Mouse (Mus musculus) hindbrain, embryonic 16.5 days (tissue): ENCODE results near the gene Calhm2. TPM values are rescaled to one million over a fixed set of nuclear protein-coding genes. Genes with fewer than 3 reads are reported as not detected.
"Not testable (repeated sequence)": the region's sequence is repeated elsewhere in the genome, so short reads cannot be mapped to it uniquely, and the experiment has no call there.

ENCODE experiments used
- ATAC-seq: fragments of 200-750 bp; cut with Nextera tagmentation; 2 replicates; pipeline ENCODE4 v1.8.0; 2017; ENCODE audit warnings: moderate TSS enrichment, moderate library complexity
- H3K27ac ChIP-seq: fragments of 300-500 bp; sonication (generic); 2 replicates; pipeline ENCODE4 v1.5.1; 2014; ENCODE audit warnings: low read depth, mild to moderate bottlenecking, control low read depth, low read length, moderate library complexity
- H3K27me3 ChIP-seq: fragments of 300-500 bp; sonication (generic); replicated peaks from 2 replicates; pipeline ENCODE4 v1.6.1; 2014; ENCODE audit warnings: low read length; ENCODE audit not compliant: control insufficient read depth, insufficient read depth
- H3K36me3 ChIP-seq: fragments of 300-500 bp; sonication (generic); 2 replicates; pipeline ENCODE4 v1.6.1; 2014; ENCODE audit warnings: mild to moderate bottlenecking, low read length, moderate library complexity, mixed read lengths; ENCODE audit not compliant: control insufficient read depth, insufficient read depth
- H3K4me1 ChIP-seq: fragments of 300-500 bp; sonication (generic); 2 replicates; pipeline ENCODE4 v1.6.1; 2014; ENCODE audit warnings: low read depth, low read length; ENCODE audit not compliant: control insufficient read depth, insufficient read depth
- H3K4me2 ChIP-seq: fragments of 300-500 bp; sonication (generic); 2 replicates; pipeline ENCODE4 v1.6.1; 2014; ENCODE audit warnings: mild to moderate bottlenecking, low read length, control low read depth, moderate library complexity
- H3K4me3 ChIP-seq: fragments of 300-500 bp; sonication (generic); 2 replicates; pipeline ENCODE4 v1.5.1; 2014; ENCODE audit warnings: mild to moderate bottlenecking, low read length, control low read depth, moderate library complexity
- H3K9ac ChIP-seq: fragments of 300-500 bp; sonication (generic); 2 replicates; pipeline ENCODE4 v1.6.1; 2014; ENCODE audit warnings: low read depth, mild to moderate bottlenecking, control low read depth, low read length, moderate library complexity
- H3K9me3 ChIP-seq: fragments of 300-500 bp; sonication (generic); 2 replicates; pipeline ENCODE4 v1.6.1; 2014; ENCODE audit warnings: mild to moderate bottlenecking, low read length, moderate library complexity; ENCODE audit not compliant: control insufficient read depth
- WGBS: fragments of 180-500 bp; shearing (Covaris S2); extraction: QIAGEN DNeasy Blood & Tissue Kit; methylation state at CpG from one replicate; pipeline ENCODE4 v1.1.7; 2014; 5-methylcytosine and 5-hydroxymethylcytosine counted together
- polyA plus RNA-seq: library from polyadenylated mRNA; unstranded; fragments of >200 nt; fragmentation: Nextera tagmentation; extraction: Ambion mirVana; gene quantifications from 2 replicates; pipeline ENCODE4 v1.2.1, GENCODE M21; 2015

Gene Calhm2
- polyA plus RNA-seq, 1 experiment from 2014 or later: 1.9 TPM

GRCm38 (mm10) chr19:47157664-47158063 lies 19.6 kb upstream of the Calhm2 start, which contains the start of gene Calhm3:
Calhm3 (minus strand) TSS chr19:47157764.
- Histone ChIP-seq H3K4me1 (no peaks in the 10 kb centered on the region), H3K27me3 (no peaks in the 10 kb centered on the region), H3K27ac (no peak within 1 kb of the TSS), H3K9ac (no peak within 1 kb of the TSS), H3K4me3 (no peak within 1 kb of the TSS), H3K9me3 (no peaks in the 10 kb centered on the region), H3K4me2 (no peak within 1 kb of the TSS), H3K36me3 (no peaks in the 10 kb centered on the region)
- WGBS: 83% methylated on average over 11 of the region's 11 CpGs
- no peak for ATAC-seq

GRCm38 (mm10) chr19:47153767-47154166 lies 15.7 kb upstream of the Calhm2 start:
- WGBS: 96% methylated on average over 7 of the region's 7 CpGs
- no peak for ATAC-seq
- Histone ChIP-seq H3K9ac (no peak overlapping the region), H3K4me2 (no peak overlapping the region), H3K4me1 (no peaks in the 10 kb centered on the region), H3K36me3 (no peaks in the 10 kb centered on the region), H3K4me3 (no peak overlapping the region), H3K27me3 (no peaks in the 10 kb centered on the region), H3K9me3 (no peaks in the 10 kb centered on the region), H3K27ac (no peak overlapping the region)

- Histone ChIP-seq H3K4me3 (peak overlapping the region; percentile 41), H3K27me3 (no peaks in the 10 kb centered on the region), H3K36me3 (no peaks in the 10 kb centered on the region), H3K9ac (peak overlapping the region; percentile 56), H3K27ac (no peak overlapping the region), H3K9me3 (no peaks in the 10 kb centered on the region), H3K4me1 (no peaks in the 10 kb centered on the region), H3K4me2 (peak overlapping the region; percentile 63)
- ATAC-seq: peak; percentile 52
- 57% methylated on average over 12 of the region's 12 CpGs for WGBS
Measured at GRCm38 (mm10) chr19:47152062-47152369, 13.9 kb upstream of the Calhm2 start.

GRCm38 (mm10) chr19:47151332-47152061 lies 13.4 kb upstream of the Calhm2 start:
- no peak overlapping the region for H3K27ac ChIP-seq
- H3K27me3 ChIP-seq: no peaks in the 10 kb centered on the region
- H3K36me3 ChIP-seq: no peaks in the 10 kb centered on the region
- H3K9me3 ChIP-seq: no peaks in the 10 kb centered on the region
- peak overlapping the region; percentile 63 for H3K4me2 ChIP-seq
- H3K4me3 ChIP-seq: peak overlapping the region; percentile 41
- no peaks in the 10 kb centered on the region for H3K4me1 ChIP-seq
- ATAC-seq: peak; percentile 79
- H3K9ac ChIP-seq: peak overlapping the region; percentile 56
- WGBS: 29% methylated on average over 29 of the region's 32 CpGs

GRCm38 (mm10) chr19:47149854-47150253 lies 11.8 kb upstream of the Calhm2 start:
- 67% methylated on average over 4 of the region's 4 CpGs for WGBS
- ATAC-seq: no peak
- no peak overlapping the region for H3K9ac ChIP-seq
- H3K36me3 ChIP-seq: no peaks in the 10 kb centered on the region
- no peaks in the 10 kb centered on the region for H3K9me3 ChIP-seq
- H3K27me3 ChIP-seq: no peaks in the 10 kb centered on the region
- H3K27ac ChIP-seq: no peak overlapping the region
- H3K4me1 ChIP-seq: no peaks in the 10 kb centered on the region
- H3K4me2 ChIP-seq: no peak overlapping the region
- no peak overlapping the region for H3K4me3 ChIP-seq

DNA sequence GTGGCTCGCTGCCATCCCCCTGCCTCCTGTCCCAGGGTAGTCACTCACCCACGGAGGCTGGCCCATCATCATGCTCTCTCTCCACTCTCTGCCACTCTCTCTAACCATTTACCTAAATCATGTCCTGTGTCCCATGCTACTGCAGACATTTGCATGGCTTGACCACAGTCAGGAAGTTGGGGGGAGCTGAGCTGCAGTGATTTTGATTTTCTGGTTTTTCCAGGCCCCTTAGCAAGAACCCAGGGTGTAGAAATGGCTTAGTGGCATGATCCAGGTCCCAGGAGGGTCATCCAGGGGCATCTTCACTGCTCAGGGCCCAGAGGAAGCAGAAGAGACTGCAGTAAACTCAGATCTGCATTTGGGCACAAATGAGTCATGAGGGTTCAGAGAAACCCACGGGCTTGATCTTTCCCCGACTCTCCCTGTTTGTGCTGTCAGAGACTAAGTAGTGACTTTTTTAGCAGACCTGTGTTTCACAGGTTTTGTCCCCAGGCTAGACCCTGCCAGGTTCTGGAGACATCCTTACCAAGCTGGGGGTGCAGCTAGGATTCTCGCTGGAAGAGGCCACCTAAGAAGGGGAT lies 10.3 kb upstream of the Calhm2 start:
- Histone ChIP-seq H3K9ac (no peak overlapping the region), H3K27ac (no peak overlapping the region), H3K4me1 (no peaks in the 10 kb centered on the region), H3K4me2 (no peak overlapping the region), H3K4me3 (no peak overlapping the region), H3K36me3 (no peaks in the 10 kb centered on the region), H3K9me3 (no peaks in the 10 kb centered on the region), H3K27me3 (no peaks in the 10 kb centered on the region)
- ATAC-seq: no peak
- WGBS: 84% methylated on average over 5 of the region's 5 CpGs

- no peaks in the 10 kb centered on the region for H3K9me3 ChIP-seq
- no peak within 1 kb of the TSS for H3K9ac ChIP-seq
- ATAC-seq: no peak; the same call in 1 of the 2 replicates
- no peak within 1 kb of the TSS for H3K4me2 ChIP-seq
- no peak within 1 kb of the TSS for H3K4me3 ChIP-seq
- no peak within 1 kb of the TSS for H3K27ac ChIP-seq
- H3K4me1 ChIP-seq: no peaks in the 10 kb centered on the region
- no peaks in the 10 kb centered on the region for H3K36me3 ChIP-seq
- H3K27me3 ChIP-seq: no peaks in the 10 kb centered on the region
- WGBS: 96% methylated on average over 6 of the region's 6 CpGs
Measured at GRCm38 (mm10) chr19:47144154-47144553, 6.1 kb upstream of the Calhm2 start, which contains the start of gene Calhm1. Calhm1 (minus strand) TSS chr19:47144254.

DNA sequence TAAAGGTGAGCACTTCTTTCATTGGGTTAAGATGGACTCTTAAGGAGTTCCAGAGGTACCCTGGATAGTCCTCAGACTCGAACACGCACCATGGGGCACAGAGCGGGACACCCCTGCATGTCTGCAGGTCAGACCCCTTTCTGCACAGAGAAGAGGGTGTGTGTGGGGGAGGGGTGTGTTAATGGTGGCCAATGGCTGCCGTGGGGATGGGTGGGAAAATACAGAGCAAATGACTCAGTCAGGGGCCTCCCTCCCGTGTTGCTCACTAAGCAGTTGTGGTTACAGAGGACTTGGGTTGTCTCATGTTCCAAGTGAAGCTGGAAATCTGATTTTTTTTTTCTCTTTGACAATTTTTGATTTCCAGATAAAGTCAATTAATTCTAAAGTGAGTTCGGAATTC lies 4.3 kb upstream of the Calhm2 start:
- H3K4me3 ChIP-seq: no peak overlapping the region
- no peaks in the 10 kb centered on the region for H3K9me3 ChIP-seq
- H3K4me2 ChIP-seq: no peak overlapping the region
- H3K36me3 ChIP-seq: no peaks in the 10 kb centered on the region
- peaks cover 4% of the 10 kb centered on the region for H3K4me1 ChIP-seq
- H3K27me3 ChIP-seq: no peaks in the 10 kb centered on the region
- no peak overlapping the region for H3K27ac ChIP-seq
- WGBS: 79% methylated on average over 6 of the region's 6 CpGs
- no peak overlapping the region for H3K9ac ChIP-seq
- ATAC-seq: no peak

- not testable (repeated sequence) for ATAC-seq, H3K4me1 ChIP-seq, H3K36me3 ChIP-seq, H3K9ac ChIP-seq, H3K4me2 ChIP-seq, H3K27me3 ChIP-seq, H3K27ac ChIP-seq, H3K9me3 ChIP-seq, H3K4me3 ChIP-seq
- 42% methylated on average over 7 of the region's 7 CpGs for WGBS
Measured at GRCm38 (mm10) chr19:47139611-47140010, 1.5 kb upstream of the Calhm2 start.
